Mouse (Mus musculus): ENCODE results near the gene Igf2r.

Gene Igf2r

GRCm38 (mm10) chr17:12781101-12781500, 11.6 kb upstream of the Igf2r start:
- peak; percentile 51 to 63 for DNase-seq

- DNase-seq, result peak; percentile 25 to 53
Measured at GRCm38 (mm10) chr17:12780125-12780524, 10.7 kb upstream of the Igf2r start.

GRCm38 (mm10) chr17:12779442-12779841, 10.0 kb upstream of the Igf2r start:
- no peak for DNase-seq

GRCm38 (mm10) chr17:12773956-12774355, 4.5 kb upstream of the Igf2r start:
- no peak for DNase-seq

- no peak for DNase-seq
Measured at GRCm38 (mm10) chr17:12770500-12770899, 1.0 kb upstream of the Igf2r start.

- DNase-seq, result peak; percentile 31 to 49
Measured at GRCm38 (mm10) chr17:12768415-12769379, 767 bp downstream of the Igf2r start.

- no peak for DNase-seq
Measured at GRCm38 (mm10) chr17:12767294-12767852, 2.1 kb downstream of the Igf2r start.

GRCm38 (mm10) chr17:12763412-12763811, 6.1 kb downstream of the Igf2r start:
- no peak for DNase-seq

DNA sequence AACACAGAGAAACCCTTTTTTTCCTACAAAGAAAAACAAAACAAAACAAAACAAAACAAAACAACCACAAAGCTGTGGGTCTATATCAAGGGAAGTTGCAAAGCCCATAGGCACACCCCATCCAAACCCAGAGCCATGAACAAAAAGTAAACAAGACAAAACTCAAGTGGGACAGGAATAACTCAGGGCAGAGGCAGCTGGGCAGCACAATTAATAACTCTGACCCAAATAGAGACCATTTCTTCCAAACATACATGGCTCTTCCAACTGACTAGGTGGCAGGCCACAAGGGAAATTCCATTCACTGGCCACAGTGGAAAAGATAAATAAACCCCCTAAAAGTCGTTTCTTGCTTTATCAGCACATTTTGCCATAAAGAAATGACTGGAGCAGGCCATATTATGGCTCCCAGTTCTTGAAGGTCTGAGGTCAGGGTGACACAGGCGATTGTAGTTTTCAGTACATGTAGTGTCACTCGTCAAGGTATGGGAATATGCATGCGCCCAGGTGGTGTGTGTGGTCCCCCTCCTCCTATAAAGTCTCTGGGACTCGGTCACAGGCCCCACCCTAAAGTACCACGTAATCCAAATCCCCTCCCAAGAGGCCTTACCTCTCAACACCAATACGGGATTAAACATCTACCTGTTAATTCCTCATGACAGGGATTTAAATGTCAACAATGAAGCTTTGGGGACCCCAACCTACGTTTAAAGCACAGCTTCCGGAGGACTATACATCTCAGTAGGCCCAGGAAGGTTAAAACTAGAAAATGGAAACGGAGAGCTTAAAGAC, 8.9 kb downstream of the Igf2r start:
- DNase-seq, result no peak

- DNase-seq, result no peak
Measured at GRCm38 (mm10) chr17:12759646-12760074, 9.8 kb downstream of the Igf2r start.

DNA sequence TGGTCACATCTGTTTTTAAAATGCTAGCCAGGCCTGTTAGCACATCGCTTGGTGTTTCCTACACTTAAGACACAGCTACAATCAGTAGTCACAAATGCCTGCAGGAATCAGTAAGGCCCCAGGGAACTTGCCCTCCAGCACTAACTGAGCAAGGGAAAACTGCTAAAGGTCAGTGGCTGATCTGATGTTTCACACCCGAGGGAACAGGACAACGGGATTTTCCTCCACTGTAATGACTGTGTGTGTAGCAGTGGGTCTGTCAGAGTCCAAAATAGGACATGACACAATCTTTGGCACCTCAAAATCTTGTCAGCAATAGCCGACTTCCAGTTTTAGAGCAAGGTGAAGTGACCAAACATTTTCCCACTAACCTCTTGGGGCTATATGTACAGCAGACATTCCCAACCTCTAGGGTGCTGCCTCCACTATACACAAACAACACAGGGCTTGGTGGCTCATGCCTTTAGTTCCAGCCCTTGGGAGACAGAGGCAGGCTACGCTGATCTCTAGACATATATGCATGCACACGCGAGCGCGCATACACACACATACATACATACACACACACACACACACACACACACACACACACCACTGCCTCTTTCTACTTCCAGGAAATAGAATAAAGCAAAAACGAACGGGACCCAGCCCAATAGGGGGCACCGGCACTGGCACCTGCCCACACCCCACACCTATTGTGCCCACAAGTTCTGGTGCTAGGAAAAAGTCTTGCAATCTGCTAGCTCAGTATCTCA, 10.6 kb downstream of the Igf2r start:
- DNase-seq, result no peak

DNA sequence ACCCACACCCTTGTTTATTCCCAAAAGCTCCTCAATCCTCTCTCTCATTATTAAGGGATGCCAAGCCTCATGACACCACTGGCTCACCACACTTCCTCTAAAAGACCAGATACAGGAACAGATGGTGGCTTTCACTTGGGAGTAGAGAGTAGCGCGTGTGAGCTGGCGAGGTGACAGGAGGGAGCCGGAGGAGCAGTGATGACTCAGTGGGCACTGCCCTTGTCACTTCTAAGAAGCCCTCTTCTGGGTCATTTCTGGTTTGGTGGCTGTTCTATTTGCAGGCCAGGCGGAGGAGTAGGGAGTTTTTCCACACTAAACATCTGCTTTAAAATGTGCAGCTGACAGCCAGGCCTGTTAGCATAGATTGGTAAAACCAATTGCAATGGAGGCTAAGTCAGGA, 11.5 kb downstream of the Igf2r start:
- peak; percentile 45 to 54 for DNase-seq

DNA sequence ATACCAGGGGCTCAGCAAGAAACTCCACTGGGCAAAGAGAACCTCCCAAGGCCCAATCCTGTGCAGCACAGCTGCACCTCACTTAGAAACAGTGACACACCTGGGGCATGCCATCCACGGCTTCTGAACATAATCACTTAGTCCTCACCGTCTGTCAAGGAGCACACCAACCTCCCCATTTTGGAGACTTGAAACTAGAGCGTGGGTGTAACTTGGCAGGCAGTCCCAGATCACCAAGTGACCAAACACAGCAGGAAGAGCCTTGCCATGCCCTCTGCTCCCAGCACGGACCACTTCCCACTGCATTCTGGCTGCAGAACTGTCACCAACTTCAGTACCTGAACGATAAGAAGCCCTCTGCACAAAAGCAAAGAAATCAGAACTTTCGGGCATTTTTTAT, 12.3 kb downstream of the Igf2r start:
- no peak for DNase-seq

GRCm38 (mm10) chr17:12755951-12756350, 13.5 kb downstream of the Igf2r start:
- DNase-seq, result no peak

- DNase-seq, result peak in 1 of 2 experiments; percentile 43
Measured at GRCm38 (mm10) chr17:12755146-12755545, 14.3 kb downstream of the Igf2r start.

- no peak for DNase-seq
Measured at GRCm38 (mm10) chr17:12754243-12755007, 15.0 kb downstream of the Igf2r start.

DNA sequence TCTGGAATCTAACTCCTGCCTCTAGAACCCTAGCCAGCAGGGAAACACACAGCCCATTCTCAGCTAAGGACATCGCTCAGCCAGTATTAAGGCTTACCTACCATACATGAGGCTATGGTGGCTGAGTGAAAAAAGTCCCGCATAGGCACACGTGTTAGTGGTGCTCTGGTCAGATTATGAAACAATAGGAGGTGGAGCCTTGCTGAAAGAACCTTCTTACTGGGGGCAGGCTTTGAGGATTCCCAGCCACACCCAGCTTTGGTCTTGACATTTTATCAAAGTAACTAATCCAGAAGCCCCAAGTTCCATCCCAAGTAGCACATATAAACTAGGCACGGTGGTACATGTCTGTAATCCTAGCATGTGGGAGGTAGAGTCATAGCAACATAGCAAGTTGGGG, 16.4 kb downstream of the Igf2r start:
- DNase-seq, result no peak

GRCm38 (mm10) chr17:12751641-12752040, 17.8 kb downstream of the Igf2r start:
- peak in 1 of 2 experiments; percentile 39 for DNase-seq

DNA sequence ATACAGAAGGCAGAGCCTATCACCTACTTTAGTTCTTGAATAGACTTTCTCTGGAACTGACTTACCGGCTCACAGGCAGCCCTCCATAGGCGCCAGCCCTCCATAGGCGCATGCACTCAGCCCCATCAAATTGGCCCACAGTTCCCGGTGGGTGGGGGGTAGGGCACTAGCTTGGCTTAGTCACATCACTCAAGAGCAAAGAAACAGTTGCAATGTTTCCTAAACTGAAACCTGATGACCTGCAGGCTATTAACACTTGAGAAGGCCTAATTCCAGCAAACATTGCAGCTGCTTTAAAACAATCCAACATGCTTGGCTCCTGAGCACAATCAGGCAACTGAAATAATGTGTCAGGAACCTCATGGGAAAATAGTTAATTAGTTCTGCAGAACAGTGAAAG, 18.2 kb downstream of the Igf2r start:
- peak; percentile 44 to 65 for DNase-seq

- DNase-seq, result no peak
Measured at GRCm38 (mm10) chr17:12750591-12751170, 18.8 kb downstream of the Igf2r start.

Data from kidney, postnatal 4 days (tissue).